Mouse (Mus musculus): Measurements from ENCODE around the gene Aldh3b2. TPM values are rescaled to one million over a fixed set of nuclear protein-coding genes. Genes with fewer than 3 reads are reported as not detected.

Aldh3b2 gene
- polyA plus RNA-seq, 1 experiment from 2014 or later: 11.7 TPM

GRCm38 (mm10) chr19:4013066-4013465, 40.9 kb downstream of the Aldh3b2 start:
- peak; percentile 11; the same call in 1 of the 2 replicates for ATAC-seq (ENCODE audit: insufficient number of reproducible peaks, insufficient read depth, low FRiP score, low read depth)

GRCm38 (mm10) chr19:4014802-4015201, 42.7 kb downstream of the Aldh3b2 start:
- no peaks in the 10 kb centered on the region for H3K27me3 ChIP-seq (ENCODE audit: control insufficient read depth, insufficient read depth, low read length)
- H3K4me3 ChIP-seq (ENCODE audit: low read depth, low read length): no peak overlapping the region
- no peak overlapping the region for H3K27ac ChIP-seq (ENCODE audit: low read length)
- no peaks in the 10 kb centered on the region; the same call in 1 of the 2 replicates for H3K36me3 ChIP-seq (ENCODE audit: control insufficient read depth, insufficient read depth, low read length)
- no peak for ATAC-seq (ENCODE audit: insufficient number of reproducible peaks, insufficient read depth, low FRiP score, low read depth)
- H3K9ac ChIP-seq (replicated peaks; ENCODE audit: low read depth, low read length): no peak overlapping the region
- H3K4me2 ChIP-seq (replicated peaks; ENCODE audit: low read depth, low read length): no peak overlapping the region
- H3K4me1 ChIP-seq (ENCODE audit: control insufficient read depth, insufficient read depth, low read length): peaks cover 17% of the 10 kb centered on the region
- H3K9me3 ChIP-seq (ENCODE audit: control insufficient read depth, low read depth, low read length): no peaks in the 10 kb centered on the region

More at GRCm38 (mm10) chr19:4013066-4013465, 40.9 kb downstream of the Aldh3b2 start:
- H3K27ac ChIP-seq (ENCODE audit: low read length): 0 out of 2 replicates have a peak overlapping the region, but pooled peaks have one; percentile 10
- WGBS: 15% methylated on average over 9 of the region's 9 CpGs
- peaks cover 11% of the 10 kb centered on the region; the same call in 1 of the 2 replicates for H3K4me1 ChIP-seq (ENCODE audit: control insufficient read depth, insufficient read depth, low read length)
- peak overlapping the region; percentile 90 for H3K4me3 ChIP-seq (ENCODE audit: low read depth, low read length)
- H3K36me3 ChIP-seq (ENCODE audit: control insufficient read depth, insufficient read depth, low read length): peaks cover 6% of the 10 kb centered on the region
- peak overlapping the region; percentile 76; the same call in 1 of the 2 replicates for H3K9ac ChIP-seq (replicated peaks; ENCODE audit: low read depth, low read length)
- peak overlapping the region; percentile 55 for H3K4me2 ChIP-seq (replicated peaks; ENCODE audit: low read depth, low read length)
- no peaks in the 10 kb centered on the region for H3K9me3 ChIP-seq (ENCODE audit: control insufficient read depth, low read depth, low read length)
- H3K27me3 ChIP-seq (ENCODE audit: control insufficient read depth, insufficient read depth, low read length): no peaks in the 10 kb centered on the region

- Histone ChIP-seq H3K27me3 (ENCODE audit: control insufficient read depth, insufficient read depth, low read length) (no peaks in the 10 kb centered on the region), H3K4me1 (ENCODE audit: control insufficient read depth, insufficient read depth, low read length) (peaks cover 17% of the 10 kb centered on the region), H3K4me3 (ENCODE audit: low read depth, low read length) (no peak overlapping the region), H3K9me3 (ENCODE audit: control insufficient read depth, low read depth, low read length) (no peaks in the 10 kb centered on the region), H3K4me2 (replicated peaks; ENCODE audit: low read depth, low read length) (no peak overlapping the region), H3K36me3 (ENCODE audit: control insufficient read depth, insufficient read depth, low read length) (no peaks in the 10 kb centered on the region), H3K27ac (ENCODE audit: low read length) (no peak overlapping the region), H3K9ac (replicated peaks; ENCODE audit: low read depth, low read length) (no peak overlapping the region)
- ATAC-seq (ENCODE audit: insufficient number of reproducible peaks, insufficient read depth, low FRiP score, low read depth): no peak
- 67% methylated on average over 5 of the region's 5 CpGs for WGBS
Measured at GRCm38 (mm10) chr19:4015635-4016034, 43.5 kb downstream of the Aldh3b2 start.

- no peaks in the 10 kb centered on the region for H3K36me3 ChIP-seq (ENCODE audit: control insufficient read depth, insufficient read depth, low read length)
Measured at GRCm38 (mm10) chr19:4017921-4018587, 45.9 kb downstream of the Aldh3b2 start.

GRCm38 (mm10) chr19:4018743-4019583, 46.8 kb downstream of the Aldh3b2 start:
- no peak overlapping the region for H3K4me3 ChIP-seq (ENCODE audit: low read depth, low read length)
- no peak overlapping the region for H3K9ac ChIP-seq (replicated peaks; ENCODE audit: low read depth, low read length)
- no peaks in the 10 kb centered on the region for H3K9me3 ChIP-seq (ENCODE audit: control insufficient read depth, low read depth, low read length)
- WGBS: 29% methylated on average over 18 of the region's 18 CpGs
- H3K27ac ChIP-seq (ENCODE audit: low read length): no peak overlapping the region
- no peaks in the 10 kb centered on the region for H3K36me3 ChIP-seq (ENCODE audit: control insufficient read depth, insufficient read depth, low read length)
- ATAC-seq (ENCODE audit: insufficient number of reproducible peaks, insufficient read depth, low FRiP score, low read depth): peak; percentile 90
- H3K27me3 ChIP-seq (ENCODE audit: control insufficient read depth, insufficient read depth, low read length): no peaks in the 10 kb centered on the region
- peaks cover 5% of the 10 kb centered on the region; the same call in 1 of the 2 replicates for H3K4me1 ChIP-seq (ENCODE audit: control insufficient read depth, insufficient read depth, low read length)
- H3K4me2 ChIP-seq (replicated peaks; ENCODE audit: low read depth, low read length): no peak overlapping the region

More at GRCm38 (mm10) chr19:4017921-4018587, 45.9 kb downstream of the Aldh3b2 start:
- Histone ChIP-seq H3K4me3 (ENCODE audit: low read depth, low read length) (no peak overlapping the region), H3K27ac (ENCODE audit: low read length) (no peak overlapping the region), H3K4me1 (ENCODE audit: control insufficient read depth, insufficient read depth, low read length) (peaks cover 8% of the 10 kb centered on the region), H3K9ac (replicated peaks; ENCODE audit: low read depth, low read length) (no peak overlapping the region), H3K27me3 (ENCODE audit: control insufficient read depth, insufficient read depth, low read length) (no peaks in the 10 kb centered on the region), H3K9me3 (ENCODE audit: control insufficient read depth, low read depth, low read length) (no peaks in the 10 kb centered on the region), H3K4me2 (replicated peaks; ENCODE audit: low read depth, low read length) (no peak overlapping the region)
- 41% methylated on average over 10 of the region's 10 CpGs for WGBS
- no peak for ATAC-seq (ENCODE audit: insufficient number of reproducible peaks, insufficient read depth, low FRiP score, low read depth)

GRCm38 (mm10) chr19:4023185-4023584, 51.1 kb downstream of the Aldh3b2 start:
- H3K27me3 ChIP-seq (ENCODE audit: control insufficient read depth, insufficient read depth, low read length): no peaks in the 10 kb centered on the region
- no peak for ATAC-seq (ENCODE audit: insufficient number of reproducible peaks, insufficient read depth, low FRiP score, low read depth)
- no peaks in the 10 kb centered on the region for H3K36me3 ChIP-seq (ENCODE audit: control insufficient read depth, insufficient read depth, low read length)
- no peak overlapping the region for H3K27ac ChIP-seq (ENCODE audit: low read length)
- H3K4me1 ChIP-seq (ENCODE audit: control insufficient read depth, insufficient read depth, low read length): peaks cover 5% of the 10 kb centered on the region; the same call in 1 of the 2 replicates
- H3K4me2 ChIP-seq (replicated peaks; ENCODE audit: low read depth, low read length): no peak overlapping the region
- no peak overlapping the region for H3K4me3 ChIP-seq (ENCODE audit: low read depth, low read length)
- 67% methylated on average over 7 of the region's 7 CpGs for WGBS
- H3K9me3 ChIP-seq (ENCODE audit: control insufficient read depth, low read depth, low read length): no peaks in the 10 kb centered on the region
- H3K9ac ChIP-seq (replicated peaks; ENCODE audit: low read depth, low read length): no peak overlapping the region

GRCm38 (mm10) chr19:4027576-4027975, 55.4 kb downstream of the Aldh3b2 start:
- no peaks in the 10 kb centered on the region for H3K27me3 ChIP-seq (ENCODE audit: control insufficient read depth, insufficient read depth, low read length)
- H3K4me2 ChIP-seq (replicated peaks; ENCODE audit: low read depth, low read length): no peak overlapping the region
- no peak overlapping the region for H3K4me3 ChIP-seq (ENCODE audit: low read depth, low read length)
- H3K27ac ChIP-seq (ENCODE audit: low read length): no peak overlapping the region
- no peak overlapping the region for H3K9ac ChIP-seq (replicated peaks; ENCODE audit: low read depth, low read length)
- H3K4me1 ChIP-seq (ENCODE audit: control insufficient read depth, insufficient read depth, low read length): no peaks in the 10 kb centered on the region
- H3K36me3 ChIP-seq (ENCODE audit: control insufficient read depth, insufficient read depth, low read length): no peaks in the 10 kb centered on the region
- H3K9me3 ChIP-seq (ENCODE audit: control insufficient read depth, low read depth, low read length): no peaks in the 10 kb centered on the region
- ATAC-seq (ENCODE audit: insufficient number of reproducible peaks, insufficient read depth, low FRiP score, low read depth): no peak

Data from stomach, embryonic 14.5 days (tissue).